In the genomic region with DNA sequence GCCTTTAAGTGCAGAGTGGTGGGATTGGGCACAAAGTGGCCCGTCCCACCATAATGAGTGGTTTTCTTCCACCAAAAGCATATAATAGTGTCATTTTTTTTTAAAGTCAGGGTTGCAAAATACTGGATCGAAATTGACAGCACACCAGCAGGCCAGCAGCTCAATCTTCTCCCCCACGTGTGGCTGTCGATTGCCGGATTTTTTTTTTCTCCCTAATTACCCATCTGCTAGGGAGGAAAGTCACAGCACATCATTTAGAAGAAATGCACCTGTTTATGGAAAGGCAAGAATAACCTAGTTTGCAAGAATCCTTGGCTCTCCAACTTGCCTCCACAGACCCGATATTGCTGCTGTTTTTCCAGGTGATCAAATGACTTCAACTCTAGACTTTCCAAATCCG, we compare ENCODE assay signal across 19 mouse cellular contexts.
DNase-seq lines count a peak whose midpoint lies in the region; ATAC-seq and TF ChIP-seq lines count a peak whose summit lies in the region.
"Had no signal": no experiment of that assay in that cellular context is flagged by ENCODE, and none has a peak within 500 bp of the region (broad histone marks: within the 10 kb centered on the region; RNA-seq: fewer than 3 reads in every experiment).

No protein-coding gene starts in this region.

- H3K4me2 ChIP-seq in midbrain, embryonic 11.5 days: no peak overlapping the region
- H3K4me2 ChIP-seq in midbrain, embryonic 15.5 days: no peak overlapping the region
- H3K4me2 ChIP-seq: embryonic facial prominence, embryonic 12.5 days; forebrain, embryonic 13.5 days had no signal

- no peak for ATAC-seq in midbrain, embryonic 11.5 days (ENCODE audit: low FRiP score)
- no peak for ATAC-seq in midbrain, embryonic 15.5 days (replicated peaks)
- ATAC-seq: forebrain, embryonic 13.5 days; forebrain, postnatal 0 days had no signal

- H3K4me3 ChIP-seq in midbrain, embryonic 11.5 days (ENCODE audit: low read depth, low read length): no peak overlapping the region
- H3K4me3 ChIP-seq in midbrain, embryonic 15.5 days: no peak overlapping the region
- H3K4me3 ChIP-seq: embryonic facial prominence, embryonic 10.5 days; embryonic facial prominence, embryonic 12.5 days; forebrain, embryonic 13.5 days had no signal

- 86% methylated on average over 7 of the region's 7 CpGs for WGBS in midbrain, embryonic 11.5 days
- WGBS in midbrain, embryonic 15.5 days: 85% methylated on average over 7 of the region's 7 CpGs

- peaks cover 3% of the 10 kb centered on the region for H3K9me3 ChIP-seq in midbrain, embryonic 11.5 days (ENCODE audit: control insufficient read depth, low read length)
- H3K9me3 ChIP-seq in midbrain, embryonic 15.5 days: no peaks in the 10 kb centered on the region
- H3K9me3 ChIP-seq: embryonic facial prominence, embryonic 10.5 days; embryonic facial prominence, embryonic 12.5 days had no signal

- H3K9ac ChIP-seq in midbrain, embryonic 11.5 days (ENCODE audit: low read length): no peak overlapping the region
- H3K9ac ChIP-seq in midbrain, embryonic 15.5 days: no peak overlapping the region
- H3K9ac ChIP-seq: embryonic facial prominence, embryonic 12.5 days; forebrain, embryonic 13.5 days; forebrain, postnatal 0 days had no signal

- H3K36me3 ChIP-seq in midbrain, embryonic 11.5 days (ENCODE audit: control insufficient read depth, insufficient read depth, low read length): no peaks in the 10 kb centered on the region
- no peaks in the 10 kb centered on the region for H3K36me3 ChIP-seq in midbrain, embryonic 15.5 days (replicated peaks)
- H3K36me3 ChIP-seq: embryonic facial prominence, embryonic 10.5 days; embryonic facial prominence, embryonic 12.5 days had no signal

- no peak for TF ChIP-seq POLR2A in brain, embryonic 14.5 days (IDR thresholded peaks at IDR 0.05; ENCODE audit: borderline replicate concordance, extremely low read depth, insufficient read depth, insufficient read length, poor library complexity, severe bottlenecking)

- no peaks in the 10 kb centered on the region for H3K27me3 ChIP-seq in midbrain, embryonic 11.5 days (ENCODE audit: control insufficient read depth, insufficient read depth, low read length)
- no peaks in the 10 kb centered on the region for H3K27me3 ChIP-seq in midbrain, embryonic 15.5 days (replicated peaks)
- H3K27me3 ChIP-seq: embryonic facial prominence, embryonic 12.5 days; forebrain, embryonic 13.5 days had no signal

- peak; percentile 3 for DNase-seq in layer of hippocampus, adult 11-12 months (ENCODE audit: low spot score)
- no peak for DNase-seq in layer of hippocampus, postnatal 25 days (ENCODE audit: extremely low spot score in 1 of 2, low spot score in 1 of 2)
- DNase-seq in midbrain, embryonic 11.5 days (ENCODE audit: low spot score, missing footprints): peak; percentile 17
- DNase-seq in brain, embryonic 14.5 days (ENCODE audit: low read depth): peak; percentile 60
- no peak for DNase-seq in urinary bladder, adult 2 months (ENCODE audit: low spot score)
- no peak for DNase-seq in adrenal gland, postnatal 25 days
- DNase-seq: adrenal gland, adult 2 months; adrenal gland, postnatal 10 days; adrenal gland, postnatal 36 days; cerebellum, adult 11-12 months; cerebellum, adult 2 months; cerebellum, adult 9-10 months; cerebellum, postnatal 10 days; cerebellum, postnatal 25 days; forebrain, postnatal 0 days had no signal

- no peaks in the 10 kb centered on the region for H3K4me1 ChIP-seq in midbrain, embryonic 11.5 days (ENCODE audit: control insufficient read depth, insufficient read depth, low read length)
- 0 out of 2 replicates have a peak, but pooled peaks cover 3% of the 10 kb centered on the region for H3K4me1 ChIP-seq in midbrain, embryonic 15.5 days
- H3K4me1 ChIP-seq: embryonic facial prominence, embryonic 10.5 days; embryonic facial prominence, embryonic 12.5 days had no signal

- TF ChIP-seq CTCF in brain, embryonic 14.5 days (IDR thresholded peaks at IDR 0.05; ENCODE audit: borderline replicate concordance, extremely low read depth, insufficient read depth, insufficient read length): no peak

- H3K27ac ChIP-seq in midbrain, embryonic 11.5 days (ENCODE audit: low read depth, low read length): no peak overlapping the region
- no peak overlapping the region for H3K27ac ChIP-seq in midbrain, embryonic 15.5 days
- H3K27ac ChIP-seq: embryonic facial prominence, embryonic 10.5 days; embryonic facial prominence, embryonic 12.5 days; forebrain, embryonic 13.5 days had no signal

Comparison
In these comparisons a context has a peak if more than half of its experiments do, and no peak if none do; other contexts are left out.
1. DNase-seq: peak in layer of hippocampus, adult 11-12 months (single experiment), midbrain, embryonic 11.5 days (single experiment) and brain, embryonic 14.5 days (single experiment); none in layer of hippocampus, postnatal 25 days (0 of 2), urinary bladder, adult 2 months (single experiment) and adrenal gland, postnatal 25 days (single experiment).